Comparison of ENCODE assay signal across 8 mouse cellular contexts in the genomic region with DNA sequence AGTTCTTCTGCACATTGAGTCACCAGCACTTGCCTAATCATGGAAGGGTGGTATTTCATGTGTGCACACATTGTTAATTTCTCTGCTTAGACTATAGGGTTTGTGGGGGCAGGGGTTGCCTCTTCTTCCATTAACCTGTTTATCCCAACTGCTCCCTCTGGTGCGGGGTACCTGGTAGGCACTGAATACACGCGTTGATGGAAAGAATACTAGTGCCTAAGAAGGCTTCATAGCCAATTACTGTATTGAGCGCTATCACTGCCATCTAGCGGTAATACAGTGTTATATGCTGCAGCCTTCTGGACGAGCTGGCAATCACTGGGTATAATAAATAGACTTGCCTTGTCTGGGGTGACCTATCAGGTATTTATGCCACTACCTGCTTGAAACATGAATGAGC.
DNase-seq lines count a peak whose midpoint lies in the region; ATAC-seq lines count a peak whose summit lies in the region.

No protein-coding gene starts in this region.

- 0% methylated on average over 6 of the region's 6 CpGs for WGBS in hindbrain, embryonic 13.5 days

- H3K36me3 ChIP-seq in hindbrain, embryonic 13.5 days, result no peaks in the 10 kb centered on the region

- peak overlapping the region; percentile 13; the same call in 1 of the 2 replicates for H3K4me2 ChIP-seq in hindbrain, embryonic 13.5 days

- H3K4me3 ChIP-seq in hindbrain, embryonic 13.5 days, result no peak overlapping the region

- H3K9me3 ChIP-seq in hindbrain, embryonic 13.5 days, result 0 out of 2 replicates have a peak, but pooled peaks cover 4% of the 10 kb centered on the region

- peak; percentile 88 for DNase-seq in T-cell, adult 2 months (ENCODE audit: low spot score)
- DNase-seq in cerebellum, postnatal 10 days, result peak; percentile 85 to 89
- DNase-seq in frontal cortex, postnatal 25 days (ENCODE audit: low spot score in 2 of 2), result peak; percentile 27 to 47
- peak; percentile 49 to 57 for DNase-seq in layer of hippocampus, postnatal 36 days
- peak; percentile 88 for DNase-seq in lung, postnatal 10 days
- peak; percentile 68 for DNase-seq in right cerebral cortex, adult 18-20 months
- DNase-seq in urinary bladder, postnatal 25 days (ENCODE audit: low spot score), result peak; percentile 42

- H3K27ac ChIP-seq in hindbrain, embryonic 13.5 days, result no peak overlapping the region

- ATAC-seq in hindbrain, embryonic 13.5 days (ENCODE audit: low FRiP score), result peak; percentile 80

- H3K27me3 ChIP-seq in hindbrain, embryonic 13.5 days, result peaks cover 27% of the 10 kb centered on the region

- H3K4me1 ChIP-seq in hindbrain, embryonic 13.5 days (replicated peaks), result peaks cover 3% of the 10 kb centered on the region; the same call in 1 of the 2 replicates

- 0 out of 2 replicates have a peak overlapping the region, but pooled peaks have one; percentile 13 for H3K9ac ChIP-seq in hindbrain, embryonic 13.5 days

Comparison
In these comparisons a context has a peak if more than half of its experiments do, and no peak if none do; other contexts are left out.
1. DNase-seq: peak in every context shown above with its lines; median percentile 88 in T-cell, adult 2 months; 88 in lung, postnatal 10 days; 87 in cerebellum, postnatal 10 days; 68 in right cerebral cortex, adult 18-20 months; 53 in layer of hippocampus, postnatal 36 days; 42 in urinary bladder, postnatal 25 days; 37 in frontal cortex, postnatal 25 days.